Mouse (Mus musculus): ENCODE data around the gene Irf2. TPM values are rescaled to one million over a fixed set of nuclear protein-coding genes. Genes with fewer than 3 reads are reported as not detected.
"Not testable (repeated sequence)": the region's sequence is repeated elsewhere in the genome, so short reads cannot be mapped to it uniquely, and the experiment has no call there.

Gene Irf2
- polyA plus RNA-seq, 1 experiment from 2014 or later, result 33.7 TPM

GRCm38 (mm10) chr8:46713178-46713577 is 26.4 kb upstream of the Irf2 start:
- Histone ChIP-seq H3K4me1 (0 out of 2 replicates have a peak, but pooled peaks cover 9% of the 10 kb centered on the region), H3K9me3 (no peaks in the 10 kb centered on the region), H3K27me3 (no peaks in the 10 kb centered on the region), H3K4me2 (no peak overlapping the region), H3K27ac (no peak overlapping the region), H3K4me3 (no peak overlapping the region), H3K9ac (no peak overlapping the region), H3K36me3 (no peaks in the 10 kb centered on the region)
- ATAC-seq (ENCODE audit: borderline replicate concordance, extremely low read depth, low FRiP score, low TSS enrichment), result no peak
- 86% methylated on average over 11 of the region's 11 CpGs for WGBS

- Histone ChIP-seq H3K27ac (no peak overlapping the region), H3K27me3 (no peaks in the 10 kb centered on the region), H3K36me3 (no peaks in the 10 kb centered on the region), H3K9me3 (no peaks in the 10 kb centered on the region), H3K9ac (no peak overlapping the region), H3K4me3 (no peak overlapping the region), H3K4me2 (no peak overlapping the region), H3K4me1 (0 out of 2 replicates have a peak, but pooled peaks cover 9% of the 10 kb centered on the region)
- WGBS, result 42% methylated on average over 6 of the region's 6 CpGs
- no peak for ATAC-seq (ENCODE audit: borderline replicate concordance, extremely low read depth, low FRiP score, low TSS enrichment)
Measured at GRCm38 (mm10) chr8:46713844-46714243, 25.7 kb upstream of the Irf2 start.

- no peak overlapping the region for H3K27ac ChIP-seq
- H3K9me3 ChIP-seq, result no peaks in the 10 kb centered on the region
- H3K36me3 ChIP-seq, result no peaks in the 10 kb centered on the region
- no peak overlapping the region for H3K4me2 ChIP-seq
- no peak overlapping the region for H3K4me3 ChIP-seq
- 0 out of 2 replicates have a peak, but pooled peaks cover 9% of the 10 kb centered on the region for H3K4me1 ChIP-seq
- 53% methylated on average over 3 of the region's 3 CpGs for WGBS
- no peaks in the 10 kb centered on the region for H3K27me3 ChIP-seq
- H3K9ac ChIP-seq, result no peak overlapping the region
- ATAC-seq (ENCODE audit: borderline replicate concordance, extremely low read depth, low FRiP score, low TSS enrichment), result no peak
Measured at GRCm38 (mm10) chr8:46714400-46714799, 25.1 kb upstream of the Irf2 start.

- 0 out of 2 replicates have a peak, but pooled peaks cover 9% of the 10 kb centered on the region for H3K4me1 ChIP-seq
- no peak overlapping the region; the same call in 1 of the 2 replicates for H3K4me2 ChIP-seq
Measured at GRCm38 (mm10) chr8:46716477-46716876, 23.1 kb upstream of the Irf2 start.

DNA sequence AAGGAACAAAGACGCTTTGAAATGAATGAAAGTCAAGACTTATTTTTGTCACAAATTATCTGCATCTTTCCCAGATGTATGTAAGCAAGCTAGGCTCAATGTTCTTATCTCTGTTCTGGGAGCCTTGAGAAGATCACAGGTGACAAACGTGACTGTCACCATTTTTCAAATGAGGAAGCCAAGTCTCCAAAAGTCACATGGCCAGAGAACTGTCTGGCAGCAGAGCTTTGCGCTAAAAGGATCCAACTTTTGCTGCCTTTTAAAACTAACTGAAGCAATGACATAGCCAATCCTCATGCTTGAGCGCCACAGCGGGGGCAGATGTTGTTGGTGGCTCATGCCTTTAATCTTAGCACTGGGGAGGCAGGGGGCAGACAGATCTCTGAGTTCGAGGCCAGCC is 22.4 kb upstream of the Irf2 start:
- ATAC-seq (ENCODE audit: borderline replicate concordance, extremely low read depth, low FRiP score, low TSS enrichment), result no peak
- H3K36me3 ChIP-seq, result no peaks in the 10 kb centered on the region
- WGBS, result 57% methylated on average over 6 of the region's 6 CpGs

More at GRCm38 (mm10) chr8:46716477-46716876, 23.1 kb upstream of the Irf2 start:
- Histone ChIP-seq H3K36me3 (no peaks in the 10 kb centered on the region), H3K27ac (no peak overlapping the region), H3K9me3 (no peaks in the 10 kb centered on the region), H3K27me3 (no peaks in the 10 kb centered on the region), H3K9ac (no peak overlapping the region), H3K4me3 (no peak overlapping the region)
- no peak for ATAC-seq (ENCODE audit: borderline replicate concordance, extremely low read depth, low FRiP score, low TSS enrichment)
- WGBS, result 22% methylated on average over 11 of the region's 11 CpGs

DNA sequence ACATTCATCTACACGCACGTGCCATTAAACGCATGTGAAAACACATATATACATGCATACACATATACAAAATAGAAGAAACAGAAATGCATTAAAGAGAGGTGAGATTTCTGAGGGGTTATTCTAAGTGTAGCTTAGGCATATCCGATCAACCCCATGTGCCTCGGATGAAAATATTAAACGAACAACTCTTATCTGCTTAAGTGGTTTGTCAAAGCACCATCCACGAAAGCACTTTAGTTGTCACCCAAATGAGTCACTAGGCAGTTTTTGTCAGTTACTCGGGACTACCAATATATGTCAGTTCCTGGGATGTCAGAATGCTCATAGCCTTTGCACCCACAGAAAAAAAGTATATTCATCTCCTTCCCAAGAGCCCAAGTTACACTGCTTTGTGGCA is 21.2 kb upstream of the Irf2 start:
- Histone ChIP-seq H3K4me3 (no peak overlapping the region), H3K9me3 (no peaks in the 10 kb centered on the region), H3K9ac (no peak overlapping the region), H3K36me3 (no peaks in the 10 kb centered on the region), H3K4me2 (no peak overlapping the region), H3K27me3 (no peaks in the 10 kb centered on the region), H3K4me1 (0 out of 2 replicates have a peak, but pooled peaks cover 9% of the 10 kb centered on the region), H3K27ac (no peak overlapping the region)
- no peak for ATAC-seq (ENCODE audit: borderline replicate concordance, extremely low read depth, low FRiP score, low TSS enrichment)
- WGBS, result 68% methylated on average over 8 of the region's 8 CpGs

More for the DNA sequence above, 22.4 kb upstream of the Irf2 start:
- Histone ChIP-seq H3K27ac (no peak overlapping the region), H3K9me3 (no peaks in the 10 kb centered on the region), H3K9ac (no peak overlapping the region), H3K27me3 (no peaks in the 10 kb centered on the region), H3K4me2 (no peak overlapping the region), H3K4me3 (no peak overlapping the region), H3K4me1 (0 out of 2 replicates have a peak, but pooled peaks cover 9% of the 10 kb centered on the region)

GRCm38 (mm10) chr8:46718747-46719146 is 20.8 kb upstream of the Irf2 start:
- Histone ChIP-seq H3K4me2 (no peak overlapping the region), H3K9me3 (no peaks in the 10 kb centered on the region), H3K9ac (no peak overlapping the region), H3K27me3 (no peaks in the 10 kb centered on the region), H3K27ac (no peak overlapping the region), H3K4me1 (0 out of 2 replicates have a peak, but pooled peaks cover 6% of the 10 kb centered on the region), H3K36me3 (no peaks in the 10 kb centered on the region), H3K4me3 (no peak overlapping the region)
- WGBS, result 76% methylated on average over 5 of the region's 5 CpGs
- no peak for ATAC-seq (ENCODE audit: borderline replicate concordance, extremely low read depth, low FRiP score, low TSS enrichment)

- no peak overlapping the region for H3K4me2 ChIP-seq
- 0 out of 2 replicates have a peak, but pooled peaks cover 4% of the 10 kb centered on the region for H3K4me1 ChIP-seq
- H3K4me3 ChIP-seq, result no peak overlapping the region
- WGBS, result 51% methylated on average over 4 of the region's 4 CpGs
- ATAC-seq (ENCODE audit: borderline replicate concordance, extremely low read depth, low FRiP score, low TSS enrichment), result no peak
- no peak overlapping the region for H3K9ac ChIP-seq
- H3K9me3 ChIP-seq, result no peaks in the 10 kb centered on the region
- no peaks in the 10 kb centered on the region for H3K36me3 ChIP-seq
- no peak overlapping the region for H3K27ac ChIP-seq
- H3K27me3 ChIP-seq, result no peaks in the 10 kb centered on the region
Measured at GRCm38 (mm10) chr8:46720656-46721055, 18.9 kb upstream of the Irf2 start.

GRCm38 (mm10) chr8:46721065-46721845 is 18.3 kb upstream of the Irf2 start:
- ATAC-seq (ENCODE audit: borderline replicate concordance, extremely low read depth, low FRiP score, low TSS enrichment), result no peak
- no peak overlapping the region for H3K27ac ChIP-seq
- H3K27me3 ChIP-seq, result no peaks in the 10 kb centered on the region
- no peak overlapping the region for H3K4me2 ChIP-seq
- 80% methylated on average over 11 of the region's 11 CpGs for WGBS
- no peaks in the 10 kb centered on the region for H3K9me3 ChIP-seq
- no peaks in the 10 kb centered on the region for H3K4me1 ChIP-seq
- no peaks in the 10 kb centered on the region for H3K36me3 ChIP-seq
- H3K9ac ChIP-seq, result no peak overlapping the region
- no peak overlapping the region for H3K4me3 ChIP-seq

DNA sequence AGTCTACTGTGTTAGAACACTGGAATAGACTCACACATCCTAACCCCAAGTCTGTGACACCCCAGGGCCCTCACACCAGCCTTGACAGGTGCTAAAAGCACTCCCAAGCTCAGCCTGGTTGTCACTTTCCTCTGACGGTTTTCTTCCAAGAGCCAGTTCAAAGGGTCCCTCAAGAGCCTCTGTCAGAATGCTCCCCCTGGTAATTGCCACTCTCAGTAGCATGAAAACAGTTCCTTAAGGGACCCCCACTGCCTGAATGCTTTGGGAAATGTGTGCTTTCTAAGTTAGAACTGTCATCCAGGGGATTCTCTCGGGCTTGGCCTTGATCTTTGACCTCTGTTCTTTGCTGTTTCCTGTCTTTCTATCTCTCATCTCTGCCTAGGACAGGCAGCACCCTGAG is 17.0 kb upstream of the Irf2 start:
- WGBS, result 28% methylated on average over 2 of the region's 2 CpGs
- Histone ChIP-seq H3K4me2 (no peak overlapping the region), H3K9ac (no peak overlapping the region), H3K27me3 (no peaks in the 10 kb centered on the region), H3K27ac (no peak overlapping the region), H3K4me3 (no peak overlapping the region), H3K9me3 (no peaks in the 10 kb centered on the region), H3K36me3 (no peaks in the 10 kb centered on the region), H3K4me1 (no peaks in the 10 kb centered on the region)
- ATAC-seq (ENCODE audit: borderline replicate concordance, extremely low read depth, low FRiP score, low TSS enrichment), result no peak

GRCm38 (mm10) chr8:46726383-46726782 is 13.1 kb upstream of the Irf2 start:
- Histone ChIP-seq H3K4me2 (no peak overlapping the region), H3K27me3 (no peaks in the 10 kb centered on the region), H3K27ac (no peak overlapping the region), H3K4me1 (no peaks in the 10 kb centered on the region), H3K4me3 (no peak overlapping the region), H3K9me3 (no peaks in the 10 kb centered on the region), H3K36me3 (no peaks in the 10 kb centered on the region), H3K9ac (no peak overlapping the region)
- WGBS, result 81% methylated on average over 2 of the region's 2 CpGs
- ATAC-seq (ENCODE audit: borderline replicate concordance, extremely low read depth, low FRiP score, low TSS enrichment), result no peak

- H3K27me3 ChIP-seq; ATAC-seq (ENCODE audit: borderline replicate concordance, extremely low read depth, low FRiP score, low TSS enrichment): not testable (repeated sequence)
- WGBS, result 71% methylated on average over 1 of the region's 1 CpGs
Measured at GRCm38 (mm10) chr8:46729671-46730070, 9.9 kb upstream of the Irf2 start.

More at GRCm38 (mm10) chr8:46729671-46730070, 9.9 kb upstream of the Irf2 start:
- not testable (repeated sequence) for H3K36me3 ChIP-seq, H3K4me3 ChIP-seq, H3K4me1 ChIP-seq, H3K9ac ChIP-seq, H3K27ac ChIP-seq, H3K9me3 ChIP-seq, H3K4me2 ChIP-seq
